Mouse (Mus musculus) retina, postnatal 7 days (tissue): ENCODE measurements around the gene Gm40460.
A peak's percentile ranks its signal among the peaks of the same experiment; 100 is the strongest.
"Not testable (repeated sequence)": the region's sequence is repeated elsewhere in the genome, so short reads cannot be mapped to it uniquely, and the experiment has no call there.

Experiments
- DNase-seq: peaks from one replicate; pipeline ENCODE4 v3.0.0-alpha.2; 2012; ENCODE audit warnings: low read depth, low spot score

The Gm40460 gene

GRCm38 (mm10) chr7:142240978-142241377, at the start of gene Gm40460:
TSS of gene Gm40460 (minus strand) at chr7:142241078.
- no peak for DNase-seq

- DNase-seq = not testable (repeated sequence)
These were observed 45.2 kb upstream of the Gm40460 start for GRCm38 (mm10) chr7:142285910-142286612.

GRCm38 (mm10) chr7:142285130-142285835, 44.4 kb upstream of the Gm40460 start:
- peak; percentile 11 for DNase-seq

- DNase-seq = peak; percentile 97
These were observed 43.8 kb upstream of the Gm40460 start for GRCm38 (mm10) chr7:142284615-142285080.

GRCm38 (mm10) chr7:142284023-142284591, 43.2 kb upstream of the Gm40460 start:
- DNase-seq = peak; percentile 16

GRCm38 (mm10) chr7:142282847-142283246, 42.0 kb upstream of the Gm40460 start:
- not testable (repeated sequence) for DNase-seq

GRCm38 (mm10) chr7:142279291-142279690, 38.4 kb upstream of the Gm40460 start:
- DNase-seq = not testable (repeated sequence)

- peak; percentile 35 for DNase-seq
These were observed 37.3 kb upstream of the Gm40460 start for GRCm38 (mm10) chr7:142278183-142278582.

GRCm38 (mm10) chr7:142274263-142274662, 33.4 kb upstream of the Gm40460 start, which contains the start of gene Gm4559:
TSS of gene Gm4559 (minus strand) at chr7:142274363.
- not testable (repeated sequence) for DNase-seq

- not testable (repeated sequence) for DNase-seq
These were observed 17.4 kb upstream of the Gm40460 start, which contains the start of gene Gm2431 for GRCm38 (mm10) chr7:142258254-142258653. TSS of gene Gm2431 (minus strand) at chr7:142258354.

- peak; percentile 23 for DNase-seq
These were observed 14.6 kb upstream of the Gm40460 start for GRCm38 (mm10) chr7:142255517-142255916.

- peak; percentile 28 for DNase-seq
These were observed 8.9 kb upstream of the Gm40460 start for GRCm38 (mm10) chr7:142249824-142250223.

- DNase-seq = no peak
These were observed 9.3 kb downstream of the Gm40460 start for GRCm38 (mm10) chr7:142231540-142231939.

GRCm38 (mm10) chr7:142229871-142230270, 11.0 kb downstream of the Gm40460 start, which contains the start of gene Krtap5-5:
TSS of gene Krtap5-5 (minus strand) at chr7:142229971.
- DNase-seq = not testable (repeated sequence)

- no peak for DNase-seq
These were observed 16.4 kb downstream of the Gm40460 start for GRCm38 (mm10) chr7:142224518-142224917.

GRCm38 (mm10) chr7:142212136-142212535, 28.7 kb downstream of the Gm40460 start:
- not testable (repeated sequence) for DNase-seq

GRCm38 (mm10) chr7:142211559-142211958, 29.3 kb downstream of the Gm40460 start, which contains the start of gene Gm7579:
TSS of gene Gm7579 (plus strand) at chr7:142211859.
- no peak for DNase-seq

- DNase-seq = not testable (repeated sequence)
These were observed 34.0 kb downstream of the Gm40460 start for GRCm38 (mm10) chr7:142206891-142207290.

- DNase-seq = no peak
These were observed 35.4 kb downstream of the Gm40460 start for GRCm38 (mm10) chr7:142205488-142205887.

GRCm38 (mm10) chr7:142201064-142201463, 39.8 kb downstream of the Gm40460 start, which contains the start of gene Krtap5-3:
TSS of gene Krtap5-3 (plus strand) at chr7:142201364.
- no peak for DNase-seq

- DNase-seq = no peak
These were observed 42.1 kb downstream of the Gm40460 start for GRCm38 (mm10) chr7:142198748-142199147.
